Mouse (Mus musculus): ENCODE data around the gene Ptpn6. TPM values are rescaled to one million over a fixed set of nuclear protein-coding genes. Genes with fewer than 3 reads are reported as not detected.

The Ptpn6 gene
- polyA plus RNA-seq, 1 experiment from 2014 or later = 20.1 TPM

- no peak for ATAC-seq (ENCODE audit: insufficient read depth, low FRiP score)
- Histone ChIP-seq H3K27ac (ENCODE audit: low read length) (no peak overlapping the region), H3K4me2 (ENCODE audit: low read depth, low read length) (peak overlapping the region; percentile 97), H3K36me3 (ENCODE audit: control insufficient read depth, insufficient read depth, low read length) (peaks cover 15% of the 10 kb centered on the region), H3K9ac (ENCODE audit: low read length) (peak overlapping the region; percentile 92), H3K9me3 (replicated peaks; ENCODE audit: control insufficient read depth, low read length) (no peaks in the 10 kb centered on the region), H3K4me3 (replicated peaks; ENCODE audit: low read length) (no peak overlapping the region), H3K27me3 (ENCODE audit: control insufficient read depth, insufficient read depth, low read length) (no peaks in the 10 kb centered on the region), H3K4me1 (ENCODE audit: control insufficient read depth, insufficient read depth, low read length) (peaks cover 16% of the 10 kb centered on the region)
- WGBS = 82% methylated on average over 7 of the region's 7 CpGs
These were observed 8.4 kb upstream of the Ptpn6 start for GRCm38 (mm10) chr6:124746654-124747632.

- 19% methylated on average over 8 of the region's 8 CpGs for WGBS
- peaks cover 20% of the 10 kb centered on the region for H3K4me1 ChIP-seq (ENCODE audit: control insufficient read depth, insufficient read depth, low read length)
- ATAC-seq (ENCODE audit: insufficient read depth, low FRiP score) = 0 out of 2 replicates have a peak, but pooled peaks have one; percentile 1
- H3K9ac ChIP-seq (ENCODE audit: low read length) = peak overlapping the region; percentile 92
- H3K36me3 ChIP-seq (ENCODE audit: control insufficient read depth, insufficient read depth, low read length) = peaks cover 15% of the 10 kb centered on the region
- peak overlapping the region; percentile 92 for H3K27ac ChIP-seq (ENCODE audit: low read length)
- peak overlapping the region; percentile 97 for H3K4me2 ChIP-seq (ENCODE audit: low read depth, low read length)
- no peaks in the 10 kb centered on the region for H3K9me3 ChIP-seq (replicated peaks; ENCODE audit: control insufficient read depth, low read length)
- H3K27me3 ChIP-seq (ENCODE audit: control insufficient read depth, insufficient read depth, low read length) = no peaks in the 10 kb centered on the region
- H3K4me3 ChIP-seq (replicated peaks; ENCODE audit: low read length) = peak overlapping the region; percentile 53
These were observed 7.7 kb upstream of the Ptpn6 start for GRCm38 (mm10) chr6:124746296-124746605.

DNA sequence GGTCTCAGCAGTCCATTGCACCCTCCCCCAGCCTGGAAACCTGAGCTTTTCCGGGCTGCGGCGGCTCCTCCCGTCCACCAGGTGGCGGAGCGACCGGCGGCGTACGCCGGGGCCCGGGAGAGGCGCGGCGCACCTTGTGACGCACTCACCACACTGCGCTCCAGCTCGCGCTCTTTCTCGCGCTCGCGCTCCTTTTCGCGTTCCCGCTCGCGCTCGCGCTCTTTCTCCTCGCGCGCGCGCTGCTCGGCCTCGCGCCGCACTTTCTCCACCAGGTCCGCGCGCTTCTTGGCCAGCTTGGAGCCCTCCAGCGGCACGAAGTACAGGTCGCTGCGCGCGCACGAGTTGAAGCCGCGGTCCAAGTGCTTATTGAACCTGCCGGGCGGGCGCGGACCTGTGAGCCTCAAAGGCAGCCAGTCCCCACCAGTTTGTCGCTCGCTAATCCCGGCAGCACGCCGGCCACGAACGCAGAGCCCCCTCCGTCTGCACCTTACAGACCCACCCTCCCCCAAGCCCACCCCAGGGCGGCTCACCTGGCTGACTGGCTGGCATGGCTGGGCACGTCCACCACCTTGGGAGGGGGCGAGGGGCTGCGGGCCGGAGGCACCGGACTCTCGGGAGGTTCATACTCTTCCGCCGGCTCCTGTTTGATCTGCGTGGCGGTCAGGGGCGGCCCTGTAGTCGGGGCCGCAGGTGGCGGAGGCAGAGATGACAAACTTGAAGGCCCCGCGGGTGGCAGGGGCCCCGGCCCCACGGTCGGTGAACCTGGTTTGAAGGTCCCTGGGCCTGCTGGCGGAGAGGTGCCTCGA is 7.2 kb upstream of the Ptpn6 start:
- Histone ChIP-seq H3K4me3 (replicated peaks; ENCODE audit: low read length) (peak overlapping the region; percentile 53), H3K36me3 (ENCODE audit: control insufficient read depth, insufficient read depth, low read length) (peaks cover 15% of the 10 kb centered on the region), H3K4me1 (ENCODE audit: control insufficient read depth, insufficient read depth, low read length) (peaks cover 20% of the 10 kb centered on the region), H3K27ac (ENCODE audit: low read length) (peak overlapping the region; percentile 92), H3K27me3 (ENCODE audit: control insufficient read depth, insufficient read depth, low read length) (no peaks in the 10 kb centered on the region), H3K9ac (ENCODE audit: low read length) (peak overlapping the region; percentile 92), H3K4me2 (ENCODE audit: low read depth, low read length) (peak overlapping the region; percentile 97), H3K9me3 (replicated peaks; ENCODE audit: control insufficient read depth, low read length) (no peaks in the 10 kb centered on the region)
- peak; percentile 84 for ATAC-seq (ENCODE audit: insufficient read depth, low FRiP score)
- WGBS = 2% methylated on average over 82 of the region's 85 CpGs

GRCm38 (mm10) chr6:124744755-124745321 is 6.3 kb upstream of the Ptpn6 start:
- no peak for ATAC-seq (ENCODE audit: insufficient read depth, low FRiP score)
- peaks cover 15% of the 10 kb centered on the region for H3K36me3 ChIP-seq (ENCODE audit: control insufficient read depth, insufficient read depth, low read length)
- peaks cover 24% of the 10 kb centered on the region for H3K4me1 ChIP-seq (ENCODE audit: control insufficient read depth, insufficient read depth, low read length)
- H3K4me2 ChIP-seq (ENCODE audit: low read depth, low read length) = peak overlapping the region; percentile 97
- H3K27me3 ChIP-seq (ENCODE audit: control insufficient read depth, insufficient read depth, low read length) = no peaks in the 10 kb centered on the region
- H3K4me3 ChIP-seq (replicated peaks; ENCODE audit: low read length) = peak overlapping the region; percentile 53
- H3K9me3 ChIP-seq (replicated peaks; ENCODE audit: control insufficient read depth, low read length) = no peaks in the 10 kb centered on the region
- peak overlapping the region; percentile 70 for H3K9ac ChIP-seq (ENCODE audit: low read length)
- 70% methylated on average over 26 of the region's 26 CpGs for WGBS
- peak overlapping the region; percentile 29; the same call in 1 of the 2 replicates for H3K27ac ChIP-seq (ENCODE audit: low read length)

- Histone ChIP-seq H3K4me1 (ENCODE audit: control insufficient read depth, insufficient read depth, low read length) (peaks cover 36% of the 10 kb centered on the region), H3K4me2 (ENCODE audit: low read depth, low read length) (no peak overlapping the region), H3K9me3 (replicated peaks; ENCODE audit: control insufficient read depth, low read length) (no peaks in the 10 kb centered on the region), H3K27ac (ENCODE audit: low read length) (no peak overlapping the region), H3K9ac (ENCODE audit: low read length) (no peak overlapping the region), H3K4me3 (replicated peaks; ENCODE audit: low read length) (no peak overlapping the region), H3K36me3 (ENCODE audit: control insufficient read depth, insufficient read depth, low read length) (peaks cover 14% of the 10 kb centered on the region), H3K27me3 (ENCODE audit: control insufficient read depth, insufficient read depth, low read length) (no peaks in the 10 kb centered on the region)
- 88% methylated on average over 8 of the region's 8 CpGs for WGBS
- no peak for ATAC-seq (ENCODE audit: insufficient read depth, low FRiP score)
These were observed 5.1 kb upstream of the Ptpn6 start for GRCm38 (mm10) chr6:124743647-124744046.

- Histone ChIP-seq H3K36me3 (ENCODE audit: control insufficient read depth, insufficient read depth, low read length) (peaks cover 11% of the 10 kb centered on the region), H3K9ac (ENCODE audit: low read length) (peak overlapping the region; percentile 5; the same call in 1 of the 2 replicates), H3K9me3 (replicated peaks; ENCODE audit: control insufficient read depth, low read length) (no peaks in the 10 kb centered on the region), H3K27me3 (ENCODE audit: control insufficient read depth, insufficient read depth, low read length) (no peaks in the 10 kb centered on the region), H3K4me3 (replicated peaks; ENCODE audit: low read length) (no peak overlapping the region), H3K4me1 (ENCODE audit: control insufficient read depth, insufficient read depth, low read length) (peaks cover 38% of the 10 kb centered on the region), H3K4me2 (ENCODE audit: low read depth, low read length) (no peak overlapping the region), H3K27ac (ENCODE audit: low read length) (no peak overlapping the region)
- WGBS = 86% methylated on average over 15 of the region's 15 CpGs
- no peak for ATAC-seq (ENCODE audit: insufficient read depth, low FRiP score)
These were observed 4.5 kb upstream of the Ptpn6 start for GRCm38 (mm10) chr6:124742839-124743514.

DNA sequence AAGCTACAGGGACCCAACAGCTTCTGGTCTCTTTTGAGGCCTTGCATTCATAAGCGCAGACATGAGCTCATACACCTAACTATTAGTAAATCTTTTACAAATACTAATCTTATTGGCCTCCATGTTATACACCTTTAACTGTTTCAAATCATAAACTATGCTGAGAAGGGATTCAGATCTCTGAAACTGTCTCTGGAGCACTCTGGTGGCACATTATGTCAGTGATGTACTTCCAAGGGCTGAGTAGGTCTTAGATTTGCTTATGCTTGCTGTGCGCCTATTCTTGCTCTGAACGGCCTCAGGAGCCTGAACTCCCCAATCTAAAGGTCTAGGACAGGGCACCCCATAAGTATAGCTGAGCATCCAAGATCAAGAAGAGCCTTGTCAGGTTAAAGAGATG is 3.3 kb upstream of the Ptpn6 start:
- peak overlapping the region; percentile 88 for H3K4me2 ChIP-seq (ENCODE audit: low read depth, low read length)
- H3K9ac ChIP-seq (ENCODE audit: low read length) = peak overlapping the region; percentile 70

GRCm38 (mm10) chr6:124740888-124741761 is 2.6 kb upstream of the Ptpn6 start, which contains the start of gene Grcc10:
Gene Grcc10 (minus strand): TSS chr6:124741374.
- Histone ChIP-seq H3K4me1 (ENCODE audit: control insufficient read depth, insufficient read depth, low read length) (peaks cover 32% of the 10 kb centered on the region), H3K36me3 (ENCODE audit: control insufficient read depth, insufficient read depth, low read length) (peaks cover 8% of the 10 kb centered on the region), H3K27me3 (ENCODE audit: control insufficient read depth, insufficient read depth, low read length) (no peaks in the 10 kb centered on the region), H3K4me3 (replicated peaks; ENCODE audit: low read length) (peak within 1 kb of the TSS; percentile 68), H3K4me2 (ENCODE audit: low read depth, low read length) (peak within 1 kb of the TSS; percentile 88), H3K27ac (ENCODE audit: low read length) (peak within 1 kb of the TSS; percentile 100), H3K9me3 (replicated peaks; ENCODE audit: control insufficient read depth, low read length) (no peaks in the 10 kb centered on the region), H3K9ac (ENCODE audit: low read length) (peak within 1 kb of the TSS; percentile 90)
- peak; percentile 79 for ATAC-seq (ENCODE audit: insufficient read depth, low FRiP score)
- WGBS = under 1% methylated on average over 41 of the region's 41 CpGs

More for the DNA sequence above, 3.3 kb upstream of the Ptpn6 start:
- Histone ChIP-seq H3K36me3 (ENCODE audit: control insufficient read depth, insufficient read depth, low read length) (peaks cover 8% of the 10 kb centered on the region), H3K9me3 (replicated peaks; ENCODE audit: control insufficient read depth, low read length) (no peaks in the 10 kb centered on the region), H3K27me3 (ENCODE audit: control insufficient read depth, insufficient read depth, low read length) (no peaks in the 10 kb centered on the region), H3K4me1 (ENCODE audit: control insufficient read depth, insufficient read depth, low read length) (peaks cover 38% of the 10 kb centered on the region), H3K27ac (ENCODE audit: low read length) (peak overlapping the region; percentile 100), H3K4me3 (replicated peaks; ENCODE audit: low read length) (peak overlapping the region; percentile 68)
- 74% methylated on average over 3 of the region's 3 CpGs for WGBS
- no peak for ATAC-seq (ENCODE audit: insufficient read depth, low FRiP score)
